In genomic region chr9:4601788-4602187, GRCm38 (mm10) we compare ENCODE assay signal across 21 mouse cellular contexts.
DNase-seq lines count a peak whose midpoint lies in the region; ATAC-seq and TF ChIP-seq lines count a peak whose summit lies in the region.
"Had no signal": no experiment of that assay in that cellular context is flagged by ENCODE, and none has a peak within 500 bp of the region (broad histone marks: within the 10 kb centered on the region; RNA-seq: fewer than 3 reads in every experiment).

No protein-coding gene starts in this region.

- H3K36me3 ChIP-seq in kidney, embryonic 15.5 days, result no peaks in the 10 kb centered on the region
- H3K36me3 ChIP-seq in kidney, embryonic 16.5 days (ENCODE audit: insufficient read depth, low read length), result no peaks in the 10 kb centered on the region
- no peaks in the 10 kb centered on the region for H3K36me3 ChIP-seq in kidney, postnatal 0 days (ENCODE audit: insufficient read depth, low read length)
- H3K36me3 ChIP-seq: G1E had no signal

- H3K9ac ChIP-seq in kidney, embryonic 15.5 days, result no peak overlapping the region
- no peak overlapping the region for H3K9ac ChIP-seq in kidney, embryonic 16.5 days (replicated peaks; ENCODE audit: low read length)
- H3K9ac ChIP-seq in kidney, postnatal 0 days (ENCODE audit: low read depth, low read length), result no peak overlapping the region

- 68% methylated on average over 2 of the region's 2 CpGs for WGBS in kidney, embryonic 15.5 days
- WGBS in kidney, embryonic 16.5 days, result 59% methylated on average over 2 of the region's 2 CpGs
- WGBS in kidney, postnatal 0 days, result 64% methylated on average over 2 of the region's 2 CpGs

- no peak for TF ChIP-seq CTCF in kidney, postnatal 0 days (IDR thresholded peaks at IDR 0.05; ENCODE audit: low read depth)

- no peak overlapping the region for H3K4me2 ChIP-seq in kidney, embryonic 15.5 days
- no peak overlapping the region for H3K4me2 ChIP-seq in kidney, embryonic 16.5 days (replicated peaks; ENCODE audit: low read depth, low read length)
- H3K4me2 ChIP-seq in kidney, postnatal 0 days (ENCODE audit: low read length), result no peak overlapping the region

- no peak for DNase-seq in kidney, adult 11 months
- no peak for DNase-seq in kidney, postnatal 10 days
- peak; percentile 71 for DNase-seq in kidney, postnatal 0 days (ENCODE audit: low spot score)
- no peak for DNase-seq in kidney, postnatal 14 days
- DNase-seq: adrenal gland, adult 2 months; adrenal gland, adult 8-10 months; adrenal gland, postnatal 10 days; adrenal gland, postnatal 14 days; adrenal gland, postnatal 25 days; adrenal gland, postnatal 36 days; B cell, adult 2 months; cerebellum, adult 11 months; cerebellum, adult 11-12 months; cerebellum, adult 18-20 months had no signal

- no peaks in the 10 kb centered on the region for H3K27me3 ChIP-seq in kidney, embryonic 15.5 days
- H3K27me3 ChIP-seq in kidney, embryonic 16.5 days (ENCODE audit: insufficient read depth, low read length), result no peaks in the 10 kb centered on the region
- no peaks in the 10 kb centered on the region for H3K27me3 ChIP-seq in kidney, postnatal 0 days (ENCODE audit: insufficient read depth, low read length)
- H3K27me3 ChIP-seq: CH12.LX, Patski had no signal

- H3K4me1 ChIP-seq in kidney, embryonic 15.5 days, result no peaks in the 10 kb centered on the region
- no peaks in the 10 kb centered on the region for H3K4me1 ChIP-seq in kidney, embryonic 16.5 days (ENCODE audit: insufficient read depth, low read length)
- no peaks in the 10 kb centered on the region for H3K4me1 ChIP-seq in kidney, postnatal 0 days (replicated peaks; ENCODE audit: insufficient read depth, low read length)

- no peak overlapping the region for H3K4me3 ChIP-seq in kidney, embryonic 15.5 days (replicated peaks)
- H3K4me3 ChIP-seq in kidney, embryonic 16.5 days (ENCODE audit: low read length), result no peak overlapping the region
- no peak overlapping the region for H3K4me3 ChIP-seq in kidney, postnatal 0 days (replicated peaks; ENCODE audit: low read depth, low read length)

- H3K27ac ChIP-seq in kidney, embryonic 15.5 days, result no peak overlapping the region
- H3K27ac ChIP-seq in kidney, embryonic 16.5 days (ENCODE audit: low read length), result no peak overlapping the region
- no peak overlapping the region for H3K27ac ChIP-seq in kidney, postnatal 0 days

- no peaks in the 10 kb centered on the region for H3K9me3 ChIP-seq in kidney, embryonic 15.5 days (replicated peaks)
- no peaks in the 10 kb centered on the region for H3K9me3 ChIP-seq in kidney, embryonic 16.5 days (ENCODE audit: low read length)
- H3K9me3 ChIP-seq in kidney, postnatal 0 days (replicated peaks; ENCODE audit: low read length), result no peaks in the 10 kb centered on the region
- H3K9me3 ChIP-seq: G1E had no signal

- peak; percentile 74 for ATAC-seq in kidney, embryonic 15.5 days (replicated peaks; ENCODE audit: low FRiP score)
- peak; percentile 71; the same call in 1 of the 2 replicates for ATAC-seq in kidney, embryonic 16.5 days (ENCODE audit: low FRiP score, low TSS enrichment)
- no peak for ATAC-seq in kidney, postnatal 0 days (replicated peaks; ENCODE audit: low FRiP score, low read depth)
- ATAC-seq: activated CD4-positive, CD25-positive, alpha-beta regulatory T cell, adult 4 months; CD4-positive, CD25-positive, alpha-beta regulatory T cell, adult 4 months; Patski had no signal
